Mouse (Mus musculus) cortical plate, adult 2 months (tissue): ENCODE measurements around the gene Rpp30.

ENCODE experiments used
- CTCF ChIP-seq: fragments of 200-500 bp; IDR thresholded peaks from 2 replicates; pipeline ENCODE4 v1.5.1; 2011; ENCODE audit warnings: mild to moderate bottlenecking, control low read depth, low read length; ENCODE audit not compliant: insufficient read depth; ENCODE audit errors: extremely low read depth
- POLR2A ChIP-seq: fragments of 200-500 bp; IDR thresholded peaks from 2 replicates; pipeline ENCODE4 v1.6.1; 2011; ENCODE audit warnings: mild to moderate bottlenecking, low read length, control low read depth; ENCODE audit not compliant: insufficient read depth; ENCODE audit errors: extremely low read depth

- TF ChIP-seq CTCF: no peak
- no peak for TF ChIP-seq POLR2A
Measured at GRCm38 (mm10) chr19:36057231-36057811, 26.2 kb upstream of the Rpp30 start, which contains the start of gene Htr7.
